Mouse (Mus musculus) urinary bladder, postnatal 14 days (tissue): ENCODE measurements around the gene Cdh4.

Experiments
- DNase-seq: peaks from one replicate; pipeline ENCODE4 v3.0.0; 2021; ENCODE audit warnings: low spot score

Gene Cdh4

DNA sequence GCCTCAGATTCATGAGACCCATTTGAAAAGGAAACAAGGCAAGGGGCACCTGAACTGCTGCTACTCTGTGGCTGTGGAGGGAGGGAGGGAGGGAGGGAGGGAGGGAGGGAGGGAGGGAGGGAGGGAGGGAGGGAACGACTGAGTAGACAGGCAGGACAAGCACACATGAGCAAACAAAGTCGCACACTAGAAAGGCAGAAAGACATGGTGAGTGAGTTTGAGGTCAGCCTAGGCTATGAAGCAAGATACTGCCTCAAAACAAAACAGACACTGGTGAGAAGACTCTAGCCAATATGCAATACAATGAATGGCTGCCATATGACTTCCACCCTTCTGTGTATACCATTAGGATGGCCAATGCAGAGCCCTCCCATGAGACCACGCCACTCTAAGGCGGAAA lies 502.8 kb downstream of the Cdh4 start:
- DNase-seq: no peak

GRCm38 (mm10) chr2:179946496-179946895 lies 504.3 kb downstream of the Cdh4 start:
- no peak for DNase-seq

DNA sequence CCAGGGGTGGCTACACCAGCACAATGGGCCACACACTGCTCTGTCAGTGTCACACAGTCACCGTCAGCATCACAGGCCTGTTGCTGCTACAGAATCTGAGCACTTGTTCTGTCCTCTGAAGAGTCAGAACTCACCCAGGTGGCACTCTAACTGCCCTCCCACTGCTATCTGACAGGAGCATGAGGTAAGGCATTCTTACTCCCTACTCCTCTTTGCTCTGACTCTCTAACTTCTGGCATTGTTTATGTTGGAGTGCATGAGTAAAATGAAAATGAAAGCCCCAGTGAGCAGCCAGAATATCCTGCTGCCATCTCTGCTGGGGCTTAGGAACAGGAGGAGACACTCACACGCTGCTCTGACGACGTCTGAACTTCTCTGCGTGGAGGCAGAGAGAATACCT lies 505.4 kb downstream of the Cdh4 start:
- no peak for DNase-seq

GRCm38 (mm10) chr2:179948820-179949219 lies 506.6 kb downstream of the Cdh4 start:
- no peak for DNase-seq
